Mouse (Mus musculus) liver, embryonic 11.5 days (tissue): ENCODE results near the gene Cntnap5a. TPM values are rescaled to one million over a fixed set of nuclear protein-coding genes. Genes with fewer than 3 reads are reported as not detected.

Source experiments
- ATAC-seq: fragments of 200-750 bp; cut with Nextera tagmentation; replicated peaks from 2 replicates; pipeline ENCODE4 v1.8.0; 2017; ENCODE audit warnings: moderate number of reproducible peaks, mild to moderate bottlenecking, moderate TSS enrichment, moderate library complexity; ENCODE audit not compliant: low FRiP score
- DNase-seq: peaks from one replicate; pipeline ENCODE4 v3.0.0-alpha.2; 2017; ENCODE audit warnings: low spot score
- H3K27ac ChIP-seq: fragments of 300-500 bp; sonication (generic); 2 replicates; pipeline ENCODE4 v1.5.1; 2014; ENCODE audit warnings: mild to moderate bottlenecking, low read depth, low read length, control low read depth
- H3K27me3 ChIP-seq: fragments of 300-500 bp; sonication (generic); replicated peaks from 2 replicates; pipeline ENCODE4 v1.6.1; 2014; ENCODE audit warnings: low read length, mixed read lengths; ENCODE audit not compliant: control insufficient read depth, insufficient read depth
- H3K36me3 ChIP-seq: fragments of 300-500 bp; sonication (generic); 2 replicates; pipeline ENCODE4 v1.6.1; 2014; ENCODE audit warnings: mild to moderate bottlenecking, low read length, moderate library complexity, mixed read lengths; ENCODE audit not compliant: control insufficient read depth, insufficient read depth
- H3K4me1 ChIP-seq: fragments of 300-500 bp; sonication (generic); replicated peaks from 2 replicates; pipeline ENCODE4 v1.6.1; 2014; ENCODE audit warnings: low read length, mixed read lengths; ENCODE audit not compliant: control insufficient read depth, insufficient read depth
- H3K4me2 ChIP-seq: fragments of 300-500 bp; sonication (generic); 2 replicates; pipeline ENCODE4 v1.6.1; 2014; ENCODE audit warnings: mild to moderate bottlenecking, control low read depth, moderate library complexity
- H3K4me3 ChIP-seq: fragments of 300-500 bp; sonication (generic); 2 replicates; pipeline ENCODE4 v1.5.1; 2014; ENCODE audit warnings: low read depth, low read length, control low read depth
- H3K9ac ChIP-seq: fragments of 300-500 bp; sonication (generic); 2 replicates; pipeline ENCODE4 v1.6.1; 2014; ENCODE audit warnings: low read depth, low read length, control low read depth
- H3K9me3 ChIP-seq: fragments of 300-500 bp; sonication (generic); 2 replicates; pipeline ENCODE4 v1.6.1; 2016; ENCODE audit warnings: low read length, inconsistent platforms, mixed read lengths; ENCODE audit not compliant: control insufficient read depth
- WGBS: fragments of 180-500 bp; shearing (Covaris S2); extraction: QIAGEN DNeasy Blood & Tissue Kit; methylation state at CpG from one replicate; pipeline ENCODE4 v1.1.7; 2014; 5-methylcytosine and 5-hydroxymethylcytosine counted together
- microRNA-seq: library from miRNA; unstranded; fragments of <30 nt; microRNA quantifications from one replicate; pipeline ENCODE4, GENCODE M21; 2017; ENCODE audit warnings: borderline number of aligned reads
- polyA plus RNA-seq: library from polyadenylated mRNA; unstranded; fragments of >200 nt; fragmentation: Nextera tagmentation; extraction: Ambion mirVana; gene quantifications from 2 replicates; pipeline ENCODE4 v1.2.1, GENCODE M21; 2014

Cntnap5a gene
- polyA plus RNA-seq, 1 experiment from 2014 or later = not detected

DNA sequence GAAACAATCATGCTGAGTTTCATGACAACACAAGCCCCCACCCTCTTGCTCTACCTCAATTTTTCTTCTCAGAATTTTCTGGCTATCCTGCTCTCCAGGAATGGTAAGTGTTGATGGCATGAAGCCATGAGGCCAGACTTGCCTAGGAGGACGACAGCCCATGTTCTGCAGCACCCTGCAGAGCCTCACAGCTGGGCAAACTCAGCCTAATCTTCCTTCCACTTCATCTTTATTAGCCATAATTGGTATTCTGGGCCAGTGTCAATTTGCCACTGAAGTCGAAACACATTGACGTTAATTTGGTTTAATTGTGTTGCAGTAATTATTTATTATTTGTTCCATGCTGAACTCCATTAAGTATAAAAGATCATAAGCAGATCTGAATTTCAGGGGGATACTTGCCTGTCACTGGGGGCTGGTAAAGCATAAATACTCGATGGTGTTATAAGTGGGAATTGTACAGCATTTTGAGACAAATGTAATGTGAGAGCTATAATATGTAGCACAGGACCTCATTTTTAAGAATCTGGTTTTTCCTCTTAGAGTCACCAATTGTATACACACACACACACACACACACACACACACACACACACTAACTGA, 770.7 kb downstream of the Cntnap5a start:
- no peak for DNase-seq
- H3K4me1 ChIP-seq = no peaks in the 10 kb centered on the region
- WGBS = 66% methylated on average over 4 of the region's 4 CpGs
- ATAC-seq = no peak
- no peak overlapping the region for H3K27ac ChIP-seq
- H3K36me3 ChIP-seq = no peaks in the 10 kb centered on the region
- H3K9me3 ChIP-seq = no peaks in the 10 kb centered on the region
- H3K27me3 ChIP-seq = no peaks in the 10 kb centered on the region
- no peak overlapping the region for H3K9ac ChIP-seq
- no peak overlapping the region for H3K4me3 ChIP-seq
- H3K4me2 ChIP-seq = no peak overlapping the region

DNA sequence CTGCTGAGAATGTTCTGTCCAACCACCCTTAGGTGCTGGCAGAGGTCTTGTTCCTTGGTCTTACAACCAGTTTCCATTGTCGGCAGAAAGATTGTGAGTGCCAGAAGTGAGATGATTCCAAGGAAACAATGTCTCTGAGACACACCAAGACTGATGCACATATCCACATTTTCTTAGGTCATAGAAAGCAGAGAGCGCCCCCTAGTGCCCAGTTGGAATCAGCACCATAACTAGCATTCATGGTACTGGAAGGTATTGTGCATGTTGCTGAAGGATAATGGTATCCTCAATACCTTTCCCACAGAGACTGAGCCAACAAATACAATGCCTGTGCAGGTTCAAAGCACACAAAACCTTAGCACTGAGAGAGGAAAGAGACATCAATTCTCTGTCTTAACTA, 793.1 kb downstream of the Cntnap5a start:
- no peak overlapping the region for H3K9ac ChIP-seq
- no peak overlapping the region for H3K27ac ChIP-seq
- WGBS = 32% methylated on average over 2 of the region's 2 CpGs
- no peaks in the 10 kb centered on the region for H3K27me3 ChIP-seq
- DNase-seq (peak; percentile 30), ATAC-seq (no peak)
- H3K4me1 ChIP-seq = no peaks in the 10 kb centered on the region
- H3K4me3 ChIP-seq = no peak overlapping the region
- H3K4me2 ChIP-seq = no peak overlapping the region
- no peaks in the 10 kb centered on the region for H3K36me3 ChIP-seq
- no peaks in the 10 kb centered on the region for H3K9me3 ChIP-seq

DNA sequence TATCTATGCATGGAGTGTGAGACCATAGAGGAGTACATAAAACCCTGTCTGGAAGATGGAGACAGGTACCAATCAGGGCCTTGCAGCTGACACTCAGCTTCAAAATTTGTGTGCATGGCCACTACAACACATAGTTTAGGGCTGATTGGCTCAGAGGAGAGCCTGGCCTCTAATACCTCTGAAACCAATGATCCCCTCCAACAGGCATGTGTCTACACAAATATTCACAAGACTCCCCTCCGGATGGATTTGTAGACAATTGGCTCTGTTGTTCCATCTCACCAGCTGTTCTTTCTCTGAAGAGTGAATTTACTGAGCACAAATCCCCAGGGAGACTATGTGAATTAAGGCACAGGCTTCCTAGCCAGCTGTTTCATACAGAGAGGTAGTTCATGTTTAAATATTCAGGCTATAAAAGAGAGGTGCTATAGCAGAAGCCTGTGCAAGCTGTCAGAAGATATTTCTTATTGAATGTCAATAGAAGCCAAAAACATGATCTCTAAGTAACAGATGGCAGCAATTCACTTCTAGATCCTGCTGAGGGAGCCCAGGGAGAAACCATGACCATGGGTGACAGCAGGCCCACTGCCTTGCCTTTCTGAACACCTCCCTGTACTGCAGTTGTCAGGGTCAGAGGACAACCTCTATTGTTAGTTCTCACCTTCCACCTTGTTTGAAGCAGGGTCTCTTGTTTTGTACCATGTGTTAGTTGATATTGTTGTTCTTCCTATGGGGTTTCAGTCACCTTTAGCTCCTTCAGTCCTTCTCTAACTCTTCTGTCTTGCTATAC, 804.4 kb downstream of the Cntnap5a start:
- Histone ChIP-seq H3K9me3 (no peaks in the 10 kb centered on the region), H3K27ac (no peak overlapping the region), H3K4me3 (no peak overlapping the region), H3K4me1 (no peaks in the 10 kb centered on the region), H3K9ac (no peak overlapping the region), H3K4me2 (no peak overlapping the region), H3K36me3 (no peaks in the 10 kb centered on the region), H3K27me3 (no peaks in the 10 kb centered on the region)
- WGBS = 73% methylated on average over 1 of the region's 1 CpGs
- ATAC-seq (no peak), DNase-seq (no peak)

DNA sequence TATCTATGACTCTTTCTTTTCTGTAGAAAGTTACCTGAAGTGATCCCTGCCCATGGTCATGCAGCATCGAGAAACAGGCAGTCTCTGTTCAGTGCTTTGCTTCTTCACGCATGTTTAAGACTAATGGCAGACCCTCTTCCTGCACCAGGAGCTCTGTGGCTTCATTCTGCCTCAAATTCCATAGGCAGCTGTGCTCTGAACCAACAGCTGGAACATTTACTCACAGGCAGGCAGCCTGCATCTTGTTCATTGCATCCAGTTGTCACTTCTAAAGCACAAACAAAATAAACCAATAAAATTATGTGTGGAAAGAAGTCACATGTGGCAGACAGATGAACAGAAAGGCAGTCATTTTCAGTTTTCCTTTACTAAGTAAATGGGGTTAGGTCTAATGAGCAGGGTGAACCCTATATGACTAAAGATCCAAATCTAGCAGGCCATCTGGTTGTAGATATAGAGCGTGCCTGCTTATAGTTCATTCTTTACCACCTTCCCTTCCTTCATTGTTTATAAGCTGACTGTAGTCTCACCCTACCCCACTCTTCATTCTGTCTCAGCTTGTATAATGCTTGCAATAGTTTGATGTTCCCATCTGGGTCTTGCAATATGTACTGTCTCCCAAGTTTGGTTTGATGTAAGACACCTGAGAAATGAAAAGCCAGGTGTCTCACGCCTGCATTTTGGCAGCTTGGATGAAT, 893.6 kb downstream of the Cntnap5a start:
- Histone ChIP-seq H3K9me3 (no peaks in the 10 kb centered on the region), H3K36me3 (no peaks in the 10 kb centered on the region), H3K4me1 (no peaks in the 10 kb centered on the region), H3K27ac (no peak overlapping the region), H3K9ac (no peak overlapping the region), H3K27me3 (no peaks in the 10 kb centered on the region), H3K4me2 (no peak overlapping the region), H3K4me3 (no peak overlapping the region)
- DNase-seq = no peak
- ATAC-seq = no peak
- 81% methylated on average over 4 of the region's 4 CpGs for WGBS

DNA sequence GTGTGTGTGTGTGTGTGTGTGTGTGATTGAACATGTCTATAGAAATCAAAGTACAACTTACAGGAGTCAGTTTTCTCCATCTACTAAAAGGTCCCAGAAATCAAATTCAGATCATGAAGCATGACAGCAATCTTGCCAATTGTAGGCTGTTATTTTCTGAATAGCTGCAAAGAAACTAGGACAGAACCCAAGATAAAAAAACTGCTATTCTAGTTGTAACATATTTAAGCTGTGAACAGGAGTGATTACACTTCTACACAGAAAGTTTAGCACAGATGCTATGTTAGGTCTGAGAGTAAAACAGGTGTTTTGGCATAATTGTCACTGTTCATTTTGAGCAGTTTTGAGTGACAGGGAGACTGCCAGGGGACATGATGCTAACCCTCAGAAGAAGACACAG, 931.7 kb downstream of the Cntnap5a start:
- Histone ChIP-seq H3K4me3 (no peak overlapping the region), H3K36me3 (no peaks in the 10 kb centered on the region), H3K4me1 (no peaks in the 10 kb centered on the region), H3K27ac (no peak overlapping the region), H3K9me3 (no peaks in the 10 kb centered on the region), H3K4me2 (no peak overlapping the region), H3K9ac (no peak overlapping the region), H3K27me3 (no peaks in the 10 kb centered on the region)
- DNase-seq = no peak
- ATAC-seq = no peak

Small RNA genes lying within 50 kb of the gene (microRNA-seq; reads per million reads assigned to microRNA genes)
- gene Gm23393 = not detected
